Comparison of ENCODE assay signal across 30 mouse cellular contexts in the genomic region with DNA sequence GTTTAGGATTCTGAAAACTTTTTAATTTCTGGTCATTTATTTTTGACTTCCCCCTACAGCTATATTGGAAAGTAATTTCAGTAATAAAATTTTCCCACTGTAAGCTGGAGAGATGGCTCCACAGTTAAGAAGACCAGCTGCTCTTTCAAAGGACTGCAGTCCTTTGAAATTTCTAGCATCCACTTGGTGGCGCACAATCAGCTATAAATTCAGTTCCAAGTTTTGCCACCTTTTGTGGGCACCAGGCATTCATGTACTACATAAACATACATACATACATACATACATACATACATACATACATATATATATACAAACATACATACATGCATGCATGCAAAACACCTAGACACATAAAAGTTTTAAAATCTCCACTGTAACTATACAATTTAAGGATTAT.
A peak's percentile ranks its signal among the peaks of the same experiment; 100 is the strongest.
DNase-seq lines count a peak whose midpoint lies in the region; ATAC-seq and TF ChIP-seq lines count a peak whose summit lies in the region.
"Had no signal": no experiment of that assay in that cellular context is flagged by ENCODE, and none has a peak within 500 bp of the region (broad histone marks: within the 10 kb centered on the region; RNA-seq: fewer than 3 reads in every experiment).

No protein-coding gene starts in this region.

- 76% methylated on average over 1 of the region's 1 CpGs for WGBS in kidney, postnatal 0 days
- 71% methylated on average over 1 of the region's 1 CpGs for WGBS in midbrain, embryonic 11.5 days
- WGBS in midbrain, embryonic 15.5 days: 78% methylated on average over 1 of the region's 1 CpGs

- no peak overlapping the region for H3K27ac ChIP-seq in kidney, postnatal 0 days
- no peak overlapping the region for H3K27ac ChIP-seq in midbrain, embryonic 11.5 days (ENCODE audit: low read depth, low read length)
- H3K27ac ChIP-seq in midbrain, embryonic 15.5 days: no peak overlapping the region
- H3K27ac ChIP-seq: heart, embryonic 10.5 days; heart, embryonic 15.5 days; limb, embryonic 13.5 days; liver, embryonic 12.5 days; neural tube, embryonic 15.5 days; stomach, embryonic 15.5 days had no signal

- H3K4me3 ChIP-seq in kidney, postnatal 0 days (replicated peaks; ENCODE audit: low read depth, low read length): no peak overlapping the region
- H3K4me3 ChIP-seq in midbrain, embryonic 11.5 days (ENCODE audit: low read depth, low read length): no peak overlapping the region
- H3K4me3 ChIP-seq in midbrain, embryonic 15.5 days: no peak overlapping the region
- H3K4me3 ChIP-seq: erythroblast, embryonic 14.5 days; heart, embryonic 10.5 days; heart, embryonic 15.5 days; limb, embryonic 13.5 days; liver, embryonic 12.5 days; neural tube, embryonic 15.5 days; stomach, embryonic 15.5 days had no signal

- TF ChIP-seq POLR2A in brain, embryonic 14.5 days (IDR thresholded peaks at IDR 0.05; ENCODE audit: borderline replicate concordance, extremely low read depth, insufficient read depth, insufficient read length, poor library complexity, severe bottlenecking): no peak

- H3K36me3 ChIP-seq in kidney, postnatal 0 days (ENCODE audit: insufficient read depth, low read length): no peaks in the 10 kb centered on the region
- no peaks in the 10 kb centered on the region for H3K36me3 ChIP-seq in midbrain, embryonic 11.5 days (ENCODE audit: control insufficient read depth, insufficient read depth, low read length)
- H3K36me3 ChIP-seq in midbrain, embryonic 15.5 days (replicated peaks): no peaks in the 10 kb centered on the region
- H3K36me3 ChIP-seq: heart, embryonic 10.5 days; heart, embryonic 15.5 days; limb, embryonic 13.5 days; liver, embryonic 12.5 days; neural tube, embryonic 15.5 days; stomach, embryonic 15.5 days had no signal

- peak; percentile 7 for DNase-seq in embryo, embryonic 11 days
- DNase-seq in embryo, embryonic 10 days (ENCODE audit: low spot score): no peak
- no peak for DNase-seq in kidney, postnatal 0 days (ENCODE audit: low spot score)
- DNase-seq in kidney, adult 9 months: no peak
- peak; percentile 51 for DNase-seq in midbrain, embryonic 11.5 days (ENCODE audit: low spot score, missing footprints)
- DNase-seq in brain, embryonic 14.5 days (ENCODE audit: low read depth): peak; percentile 50
- no peak for DNase-seq in thymus, postnatal 0 days (ENCODE audit: low spot score)
- DNase-seq: adrenal gland, adult 2 months; adrenal gland, postnatal 36 days; cerebellum, adult 2 months; cerebellum, postnatal 25 days; gastrocnemius, postnatal 25 days; heart, adult 11 months; kidney, adult 11 months; kidney, postnatal 10 days; layer of hippocampus, adult 9-11 months; lung, adult 18-20 months; lung, postnatal 14 days; retina, postnatal 1 day; right cerebral cortex, postnatal 14 days; thymus, postnatal 25 days had no signal

- peak; percentile 16; the same call in 1 of the 2 replicates for TF ChIP-seq CTCF in kidney, postnatal 0 days (IDR thresholded peaks at IDR 0.05; ENCODE audit: low read depth)
- TF ChIP-seq CTCF in brain, embryonic 14.5 days (IDR thresholded peaks at IDR 0.05; ENCODE audit: borderline replicate concordance, extremely low read depth, insufficient read depth, insufficient read length): peak; percentile 17; the same call in 1 of the 2 replicates

- H3K4me2 ChIP-seq in kidney, postnatal 0 days (ENCODE audit: low read length): no peak overlapping the region
- no peak overlapping the region for H3K4me2 ChIP-seq in midbrain, embryonic 11.5 days
- H3K4me2 ChIP-seq in midbrain, embryonic 15.5 days: no peak overlapping the region
- H3K4me2 ChIP-seq: heart, embryonic 15.5 days; limb, embryonic 13.5 days; liver, embryonic 12.5 days; neural tube, embryonic 15.5 days; stomach, embryonic 15.5 days had no signal

- no peaks in the 10 kb centered on the region for H3K4me1 ChIP-seq in kidney, postnatal 0 days (replicated peaks; ENCODE audit: insufficient read depth, low read length)
- no peaks in the 10 kb centered on the region for H3K4me1 ChIP-seq in midbrain, embryonic 11.5 days (ENCODE audit: control insufficient read depth, insufficient read depth, low read length)
- H3K4me1 ChIP-seq in midbrain, embryonic 15.5 days: no peaks in the 10 kb centered on the region
- H3K4me1 ChIP-seq: limb, embryonic 13.5 days; neural tube, embryonic 15.5 days; stomach, embryonic 15.5 days had no signal

- no peaks in the 10 kb centered on the region for H3K9me3 ChIP-seq in kidney, postnatal 0 days (replicated peaks; ENCODE audit: low read length)
- no peaks in the 10 kb centered on the region for H3K9me3 ChIP-seq in midbrain, embryonic 11.5 days (ENCODE audit: control insufficient read depth, low read length)
- H3K9me3 ChIP-seq in midbrain, embryonic 15.5 days: no peaks in the 10 kb centered on the region
- H3K9me3 ChIP-seq: heart, embryonic 10.5 days; heart, embryonic 15.5 days; limb, embryonic 13.5 days; liver, embryonic 12.5 days; neural tube, embryonic 15.5 days; stomach, embryonic 15.5 days had no signal

- no peak overlapping the region for H3K9ac ChIP-seq in kidney, postnatal 0 days (ENCODE audit: low read depth, low read length)
- H3K9ac ChIP-seq in midbrain, embryonic 11.5 days (ENCODE audit: low read length): no peak overlapping the region
- H3K9ac ChIP-seq in midbrain, embryonic 15.5 days: no peak overlapping the region
- H3K9ac ChIP-seq: heart, embryonic 15.5 days; limb, embryonic 13.5 days; liver, embryonic 12.5 days; neural tube, embryonic 15.5 days; stomach, embryonic 15.5 days had no signal

- ATAC-seq in kidney, postnatal 0 days (replicated peaks; ENCODE audit: low FRiP score, low read depth): no peak
- no peak for ATAC-seq in midbrain, embryonic 11.5 days (ENCODE audit: low FRiP score)
- no peak for ATAC-seq in midbrain, embryonic 15.5 days (replicated peaks)
- ATAC-seq: activated CD4-positive, CD25-positive, alpha-beta regulatory T cell, adult 4 months; liver, embryonic 12.5 days had no signal

- no peaks in the 10 kb centered on the region for H3K27me3 ChIP-seq in kidney, postnatal 0 days (ENCODE audit: insufficient read depth, low read length)
- H3K27me3 ChIP-seq in midbrain, embryonic 11.5 days (ENCODE audit: control insufficient read depth, insufficient read depth, low read length): peaks cover 1% of the 10 kb centered on the region; the same call in 1 of the 2 replicates
- H3K27me3 ChIP-seq in midbrain, embryonic 15.5 days (replicated peaks): no peaks in the 10 kb centered on the region; the same call in 1 of the 2 replicates
- H3K27me3 ChIP-seq: heart, embryonic 15.5 days; limb, embryonic 13.5 days; liver, embryonic 12.5 days; neural tube, embryonic 15.5 days; stomach, embryonic 15.5 days had no signal

Comparison
In these comparisons a context has a peak if more than half of its experiments do, and no peak if none do; other contexts are left out.
1. DNase-seq: peak in embryo, embryonic 11 days (single experiment), midbrain, embryonic 11.5 days (single experiment) and brain, embryonic 14.5 days (single experiment); none in embryo, embryonic 10 days (single experiment), kidney, postnatal 0 days (single experiment), kidney, adult 9 months (single experiment) and thymus, postnatal 0 days (single experiment).